Mouse (Mus musculus) embryonic facial prominence, embryonic 15.5 days (tissue): ENCODE data around the gene Olfml3. TPM values are rescaled to one million over a fixed set of nuclear protein-coding genes. Genes with fewer than 3 reads are reported as not detected.

Source experiments
- ATAC-seq: fragments of 200-750 bp; cut with Nextera tagmentation; 2 replicates; pipeline ENCODE4 v1.8.0; 2017; ENCODE audit warnings: low read depth, moderate TSS enrichment; ENCODE audit not compliant: insufficient number of reproducible peaks, low FRiP score, low TSS enrichment
- H3K27ac ChIP-seq: fragments of 300-500 bp; sonication (generic); replicated peaks from 2 replicates; pipeline ENCODE4 v1.5.1; 2015; ENCODE audit warnings: mild to moderate bottlenecking, inconsistent platforms
- H3K27me3 ChIP-seq: fragments of 300-500 bp; sonication (generic); 2 replicates; pipeline ENCODE4 v1.6.1; 2015; ENCODE audit warnings: inconsistent platforms
- H3K36me3 ChIP-seq: fragments of 300-500 bp; sonication (generic); 2 replicates; pipeline ENCODE4 v1.6.1; 2015; ENCODE audit warnings: mild to moderate bottlenecking, inconsistent platforms
- H3K4me1 ChIP-seq: fragments of 300-500 bp; sonication (generic); 2 replicates; pipeline ENCODE4 v1.6.1; 2015; ENCODE audit warnings: inconsistent platforms
- H3K4me2 ChIP-seq: fragments of 300-500 bp; sonication (generic); replicated peaks from 2 replicates; pipeline ENCODE4 v1.6.1; 2015; ENCODE audit warnings: mild to moderate bottlenecking, inconsistent platforms
- H3K4me3 ChIP-seq: fragments of 300-500 bp; sonication (generic); replicated peaks from 2 replicates; pipeline ENCODE4 v1.5.1; 2015; ENCODE audit warnings: mild to moderate bottlenecking, inconsistent platforms
- H3K9ac ChIP-seq: fragments of 300-500 bp; sonication (generic); 2 replicates; pipeline ENCODE4 v1.6.1; 2015; ENCODE audit warnings: inconsistent platforms
- H3K9me3 ChIP-seq: fragments of 300-500 bp; sonication (generic); replicated peaks from 2 replicates; pipeline ENCODE4 v1.6.1; 2016; ENCODE audit warnings: inconsistent platforms
- WGBS: fragments of 180-500 bp; shearing (Covaris S2); methylation state at CpG from one replicate; pipeline ENCODE4 v1.1.7; 2015; 5-methylcytosine and 5-hydroxymethylcytosine counted together
- polyA plus RNA-seq: library from polyadenylated mRNA; unstranded; fragments of >200 nt; fragmentation: Nextera tagmentation; extraction: Ambion mirVana; gene quantifications from 2 replicates; pipeline ENCODE4 v1.2.1, GENCODE M21; 2015

Olfml3 gene
- polyA plus RNA-seq: 70.8 and 79.0 TPM in 2 replicates

- H3K4me2 ChIP-seq: peak within 1 kb of the TSS; percentile 55
- H3K9me3 ChIP-seq: no peaks in the 10 kb centered on the region
- H3K4me3 ChIP-seq: peak within 1 kb of the TSS; percentile 48
- H3K9ac ChIP-seq: peak within 1 kb of the TSS; percentile 18
- H3K27me3 ChIP-seq: no peaks in the 10 kb centered on the region
- peak within 1 kb of the TSS; percentile 96 for H3K27ac ChIP-seq
- peaks cover 60% of the 10 kb centered on the region for H3K4me1 ChIP-seq
- peak; percentile 88 for ATAC-seq
- under 1% methylated on average over 18 of the region's 18 CpGs for WGBS
- peaks cover 6% of the 10 kb centered on the region; the same call in 1 of the 2 replicates for H3K36me3 ChIP-seq
These were observed at the start of gene Olfml3 for GRCm38 (mm10) chr3:103737778-103738571. Gene Olfml3 (minus strand): TSS chr3:103738001.

- Histone ChIP-seq H3K27ac (no peak overlapping the region), H3K36me3 (no peaks in the 10 kb centered on the region), H3K27me3 (no peaks in the 10 kb centered on the region), H3K4me3 (no peak overlapping the region), H3K4me1 (peaks cover 22% of the 10 kb centered on the region), H3K9me3 (no peaks in the 10 kb centered on the region), H3K4me2 (0 out of 2 replicates have a peak overlapping the region, but pooled peaks have one; percentile 6), H3K9ac (no peak overlapping the region)
- no peak for ATAC-seq
- WGBS: 54% methylated on average over 7 of the region's 7 CpGs
These were observed 49.4 kb upstream of the Olfml3 start for GRCm38 (mm10) chr3:103787225-103787624.

- H3K27ac ChIP-seq: no peak overlapping the region
- peaks cover under 1% of the 10 kb centered on the region; the same call in 1 of the 2 replicates for H3K36me3 ChIP-seq
- no peak overlapping the region for H3K4me2 ChIP-seq
- no peaks in the 10 kb centered on the region for H3K9me3 ChIP-seq
- H3K4me3 ChIP-seq: no peak overlapping the region
- H3K9ac ChIP-seq: no peak overlapping the region
- H3K27me3 ChIP-seq: no peaks in the 10 kb centered on the region
- no peak for ATAC-seq
- peaks cover 4% of the 10 kb centered on the region; the same call in 1 of the 2 replicates for H3K4me1 ChIP-seq
- 79% methylated on average over 4 of the region's 4 CpGs for WGBS
These were observed 45.2 kb upstream of the Olfml3 start for GRCm38 (mm10) chr3:103782844-103783609.

DNA sequence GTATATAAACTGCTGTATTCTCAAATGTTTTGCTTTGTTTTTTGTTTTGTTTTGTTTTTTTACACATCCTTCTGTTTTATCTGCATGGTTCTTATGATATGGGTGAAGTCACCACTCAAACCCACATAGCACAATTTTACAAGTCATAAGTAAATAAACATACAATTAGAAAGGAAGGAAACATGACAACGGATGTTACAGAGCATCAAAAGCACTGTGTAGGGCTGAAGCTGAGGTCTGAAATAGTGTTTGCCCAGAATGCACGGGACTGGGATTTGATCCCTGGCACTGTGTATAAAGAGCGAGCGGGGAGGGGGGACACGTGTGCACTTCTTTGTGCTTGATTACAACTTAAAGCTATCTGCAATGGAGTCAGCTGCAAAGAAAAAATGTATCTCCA is 43.0 kb upstream of the Olfml3 start:
- Histone ChIP-seq H3K36me3 (peaks cover 13% of the 10 kb centered on the region), H3K27ac (no peak overlapping the region), H3K4me3 (no peak overlapping the region), H3K4me2 (no peak overlapping the region), H3K9ac (no peak overlapping the region), H3K4me1 (no peaks in the 10 kb centered on the region), H3K27me3 (no peaks in the 10 kb centered on the region), H3K9me3 (no peaks in the 10 kb centered on the region)
- WGBS: 75% methylated on average over 5 of the region's 5 CpGs
- no peak for ATAC-seq

DNA sequence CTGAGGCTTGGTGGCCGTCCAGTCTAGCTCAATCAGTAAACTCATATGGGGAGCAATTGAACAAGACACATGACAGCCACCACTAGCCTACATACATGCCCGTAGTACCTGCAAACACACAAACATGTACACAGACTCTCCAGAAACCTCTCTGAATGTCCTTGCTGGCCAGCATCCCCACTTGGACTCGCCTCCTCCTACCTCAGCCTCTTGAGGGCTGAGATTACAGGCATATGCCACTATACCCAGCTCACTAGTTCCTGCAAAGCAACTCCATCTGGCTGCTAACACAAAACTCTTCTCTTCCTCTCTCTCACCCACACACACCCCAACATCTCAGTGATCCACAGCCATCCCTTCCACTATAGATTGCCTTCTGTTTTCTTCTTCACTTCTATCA is 42.5 kb upstream of the Olfml3 start:
- Histone ChIP-seq H3K36me3 (peaks cover 13% of the 10 kb centered on the region), H3K4me3 (no peak overlapping the region), H3K4me2 (no peak overlapping the region), H3K9ac (no peak overlapping the region), H3K4me1 (no peaks in the 10 kb centered on the region), H3K9me3 (no peaks in the 10 kb centered on the region), H3K27me3 (no peaks in the 10 kb centered on the region), H3K27ac (no peak overlapping the region)
- no peak for ATAC-seq
- 90% methylated on average over 3 of the region's 3 CpGs for WGBS

- Histone ChIP-seq H3K9me3 (no peaks in the 10 kb centered on the region), H3K27me3 (no peaks in the 10 kb centered on the region), H3K27ac (no peak overlapping the region), H3K4me3 (no peak overlapping the region), H3K36me3 (peaks cover 13% of the 10 kb centered on the region), H3K4me1 (no peaks in the 10 kb centered on the region), H3K4me2 (no peak overlapping the region), H3K9ac (no peak overlapping the region)
- no peak for ATAC-seq
- 83% methylated on average over 7 of the region's 7 CpGs for WGBS
These were observed 41.4 kb upstream of the Olfml3 start for GRCm38 (mm10) chr3:103779183-103779582.

- H3K4me3 ChIP-seq: no peak overlapping the region
- ATAC-seq: no peak
These were observed 40.9 kb upstream of the Olfml3 start for GRCm38 (mm10) chr3:103778660-103779059.

GRCm38 (mm10) chr3:103777940-103778339 is 40.1 kb upstream of the Olfml3 start:
- Histone ChIP-seq H3K9ac (no peak overlapping the region), H3K27me3 (no peaks in the 10 kb centered on the region), H3K4me2 (no peak overlapping the region), H3K36me3 (peaks cover 15% of the 10 kb centered on the region), H3K27ac (no peak overlapping the region), H3K4me1 (no peaks in the 10 kb centered on the region), H3K4me3 (no peak overlapping the region), H3K9me3 (no peaks in the 10 kb centered on the region)
- 86% methylated on average over 11 of the region's 11 CpGs for WGBS
- no peak for ATAC-seq

More at GRCm38 (mm10) chr3:103778660-103779059, 40.9 kb upstream of the Olfml3 start:
- Histone ChIP-seq H3K4me1 (no peaks in the 10 kb centered on the region), H3K9ac (no peak overlapping the region), H3K4me2 (no peak overlapping the region), H3K27ac (no peak overlapping the region), H3K36me3 (peaks cover 13% of the 10 kb centered on the region), H3K27me3 (no peaks in the 10 kb centered on the region), H3K9me3 (no peaks in the 10 kb centered on the region)
- WGBS: 76% methylated on average over 6 of the region's 6 CpGs

GRCm38 (mm10) chr3:103774009-103774408 is 36.2 kb upstream of the Olfml3 start:
- Histone ChIP-seq H3K9me3 (no peaks in the 10 kb centered on the region), H3K36me3 (peaks cover 15% of the 10 kb centered on the region), H3K4me2 (no peak overlapping the region), H3K4me3 (no peak overlapping the region), H3K27me3 (no peaks in the 10 kb centered on the region), H3K9ac (no peak overlapping the region), H3K4me1 (peaks cover 10% of the 10 kb centered on the region), H3K27ac (no peak overlapping the region)
- no peak for ATAC-seq
- 84% methylated on average over 15 of the region's 15 CpGs for WGBS

GRCm38 (mm10) chr3:103773508-103773907 is 35.7 kb upstream of the Olfml3 start:
- ATAC-seq: no peak

DNA sequence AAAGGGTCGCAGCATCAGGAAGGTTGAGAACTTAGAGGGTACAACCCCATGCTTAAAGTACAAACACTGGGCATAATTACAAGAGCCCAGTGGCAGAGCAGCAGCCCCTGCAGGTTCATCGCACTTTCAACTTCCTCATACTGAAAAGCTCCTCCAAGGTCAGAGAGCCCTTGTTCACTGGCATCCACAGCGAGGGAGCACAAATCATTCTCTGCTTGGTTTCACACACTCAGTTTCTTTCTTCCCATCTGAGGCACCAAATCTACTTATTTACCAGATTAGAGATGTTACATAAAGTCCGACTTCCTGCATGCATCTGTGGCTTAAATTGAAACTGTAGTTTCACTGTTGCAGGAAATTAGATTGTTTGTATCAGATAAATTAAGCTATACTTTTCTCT is 35.0 kb upstream of the Olfml3 start:
- no peak overlapping the region for H3K9ac ChIP-seq
- peaks cover 10% of the 10 kb centered on the region for H3K4me1 ChIP-seq
- WGBS: 85% methylated on average over 4 of the region's 4 CpGs
- ATAC-seq: no peak
- no peaks in the 10 kb centered on the region for H3K9me3 ChIP-seq
- no peak overlapping the region for H3K27ac ChIP-seq
- peaks cover 23% of the 10 kb centered on the region for H3K36me3 ChIP-seq
- H3K4me3 ChIP-seq: no peak overlapping the region
- H3K27me3 ChIP-seq: no peaks in the 10 kb centered on the region
- H3K4me2 ChIP-seq: no peak overlapping the region

More at GRCm38 (mm10) chr3:103773508-103773907, 35.7 kb upstream of the Olfml3 start:
- Histone ChIP-seq H3K9ac (no peak overlapping the region), H3K36me3 (peaks cover 19% of the 10 kb centered on the region), H3K9me3 (no peaks in the 10 kb centered on the region), H3K4me3 (no peak overlapping the region), H3K4me2 (no peak overlapping the region), H3K4me1 (peaks cover 10% of the 10 kb centered on the region), H3K27ac (no peak overlapping the region), H3K27me3 (no peaks in the 10 kb centered on the region)
- 79% methylated on average over 3 of the region's 3 CpGs for WGBS
